Mouse (Mus musculus): ENCODE measurements at regions not wholly inside any gene's neighbourhood (a gene's known extent, or its start where the extent isn't known, plus 50 kb on each side); places are given as distances from the start of the nearest gene placed in this dataset.

- no peak for TF ChIP-seq CTCF (IDR thresholded peaks at IDR 0.05; ENCODE audit: borderline replicate concordance, insufficient read depth, low read length)
- TF ChIP-seq POLR2A (IDR thresholded peaks at IDR 0.05; ENCODE audit: low read depth, low read length): no peak
Observed at GRCm38 (mm10) chr14:46195939-46196338, 183.3 kb upstream of the Gm15217 start.
